Mouse (Mus musculus): ENCODE measurements around the gene Arid1b.

DNA sequence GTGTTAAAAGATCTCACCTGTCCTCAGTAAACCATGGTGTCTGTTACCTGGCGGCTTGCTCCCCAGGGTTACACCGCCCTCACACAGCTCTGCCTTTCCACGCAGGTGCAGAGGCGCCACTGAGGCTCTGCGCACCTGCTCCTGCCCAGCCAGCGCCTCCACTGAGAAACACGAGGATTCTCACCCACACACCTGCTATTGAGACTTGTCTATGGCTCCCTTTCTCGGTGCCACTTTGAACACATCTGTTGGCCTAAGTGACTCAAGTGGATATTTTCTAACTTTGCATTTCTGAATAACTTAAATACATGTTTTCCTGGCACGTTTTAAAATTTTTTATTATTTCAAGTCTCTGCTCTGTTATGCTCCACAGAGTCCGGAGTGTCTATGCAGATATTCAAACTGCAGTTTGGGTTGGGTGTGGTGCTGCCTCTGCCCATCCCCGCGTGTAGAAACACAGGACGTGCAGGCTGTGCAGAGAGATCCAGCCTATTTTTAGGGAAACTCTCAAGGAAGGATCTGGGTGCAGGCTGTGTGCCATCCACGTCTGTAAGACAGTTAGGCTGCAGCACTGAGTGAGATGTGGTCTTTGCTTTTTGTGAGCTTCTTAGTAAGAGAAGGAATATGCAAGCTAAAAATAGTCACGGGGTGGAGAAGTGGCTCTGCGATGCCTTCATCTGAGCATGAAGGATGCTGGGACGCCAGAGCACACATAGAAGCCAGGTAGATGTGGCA is 283.2 kb downstream of the Arid1b start:
- TF ChIP-seq POLR2A (IDR thresholded peaks at IDR 0.05; ENCODE audit: extremely low read depth, insufficient read depth, low read length), result no peak
- no peak for TF ChIP-seq CTCF (IDR thresholded peaks at IDR 0.05; ENCODE audit: low read depth, low read length)
